Mouse (Mus musculus) layer of hippocampus, postnatal 25 days (tissue): ENCODE measurements around the gene Nedd4. TPM values are rescaled to one million over a fixed set of nuclear protein-coding genes. Genes with fewer than 3 reads are reported as not detected.
A peak's percentile ranks its signal among the peaks of the same experiment; 100 is the strongest.
"Not testable (repeated sequence)": the region's sequence is repeated elsewhere in the genome, so short reads cannot be mapped to it uniquely, and the experiment has no call there.

Experiments
- DNase-seq, 2 experiments: peaks; one replicate each; pipeline ENCODE4 v3.0.0; 2022; ENCODE audit warnings: mixed read lengths in 2 of 2, low spot score in 1 of 2; ENCODE audit errors: extremely low spot score in 1 of 2
- total RNA-seq, 2 experiments: library from RNA; stranded (reverse); gene quantifications; 2 replicates each; pipeline ENCODE4 v1.2.3; 2021

Gene Nedd4
- total RNA-seq: 100 to 1,000 TPM; 297 to 304 TPM

DNA sequence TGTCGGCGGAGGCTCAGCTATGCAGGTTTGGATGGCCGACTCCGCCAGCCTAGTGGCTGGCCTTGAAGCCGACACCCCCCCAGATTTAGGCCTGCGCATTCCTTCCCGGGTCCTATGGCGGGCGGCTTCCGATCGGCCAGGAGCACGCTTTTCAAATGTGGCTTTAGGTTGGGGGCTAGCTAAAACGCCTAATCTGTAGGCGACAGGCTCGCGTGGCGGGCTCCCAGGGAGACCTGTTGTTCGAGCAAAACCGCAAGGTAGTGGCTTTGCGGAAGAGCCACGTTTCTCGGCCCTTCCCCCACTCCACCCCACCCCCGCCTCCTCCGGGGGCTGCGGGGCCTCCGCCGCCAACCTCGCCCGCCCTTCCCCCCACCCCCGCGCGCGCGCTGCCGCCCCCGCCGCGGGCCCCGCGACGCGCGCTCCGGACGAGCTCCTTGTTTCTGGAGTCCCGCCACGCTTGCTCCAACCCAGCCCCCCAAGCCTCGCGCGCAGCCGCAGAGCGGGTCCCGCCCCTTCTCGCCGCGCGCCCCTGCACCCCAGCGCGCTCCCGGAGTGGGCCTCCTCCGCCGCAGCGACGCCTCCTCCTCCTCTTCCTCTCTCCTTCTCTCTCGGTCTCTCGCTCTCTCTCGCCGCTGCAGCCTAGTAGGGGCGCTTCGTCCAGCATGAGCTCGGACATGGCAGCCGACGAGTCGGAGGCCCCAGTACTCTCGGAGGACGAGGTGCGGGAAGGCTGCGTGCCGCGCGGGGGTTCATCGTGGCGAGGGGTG, at the start of gene Nedd4:
TSS of gene Nedd4 (plus strand) at position 452 of the 767 bp plus-strand sequence.
- peak; percentile 90 to 94 for DNase-seq

DNA sequence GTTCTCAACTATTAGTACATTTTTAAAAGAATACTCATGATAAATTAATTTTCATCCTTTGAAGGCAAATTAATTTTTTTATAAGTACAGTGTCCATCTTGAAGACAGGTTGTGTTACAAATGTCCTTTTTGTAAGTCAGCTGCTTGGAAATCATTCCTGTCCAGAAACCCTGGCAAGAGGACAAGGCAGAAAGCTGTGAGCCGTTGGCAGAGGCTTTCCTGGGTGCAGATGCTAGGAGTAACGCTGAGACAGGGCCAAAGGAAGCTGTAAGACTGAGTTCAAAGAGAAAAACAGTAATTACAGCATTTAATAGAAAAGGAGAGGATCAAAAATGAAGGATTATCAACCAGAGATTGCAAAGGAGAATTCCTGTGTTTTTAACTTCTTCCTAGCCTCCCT, 48.3 kb upstream of the Nedd4 start:
- no peak for DNase-seq

DNA sequence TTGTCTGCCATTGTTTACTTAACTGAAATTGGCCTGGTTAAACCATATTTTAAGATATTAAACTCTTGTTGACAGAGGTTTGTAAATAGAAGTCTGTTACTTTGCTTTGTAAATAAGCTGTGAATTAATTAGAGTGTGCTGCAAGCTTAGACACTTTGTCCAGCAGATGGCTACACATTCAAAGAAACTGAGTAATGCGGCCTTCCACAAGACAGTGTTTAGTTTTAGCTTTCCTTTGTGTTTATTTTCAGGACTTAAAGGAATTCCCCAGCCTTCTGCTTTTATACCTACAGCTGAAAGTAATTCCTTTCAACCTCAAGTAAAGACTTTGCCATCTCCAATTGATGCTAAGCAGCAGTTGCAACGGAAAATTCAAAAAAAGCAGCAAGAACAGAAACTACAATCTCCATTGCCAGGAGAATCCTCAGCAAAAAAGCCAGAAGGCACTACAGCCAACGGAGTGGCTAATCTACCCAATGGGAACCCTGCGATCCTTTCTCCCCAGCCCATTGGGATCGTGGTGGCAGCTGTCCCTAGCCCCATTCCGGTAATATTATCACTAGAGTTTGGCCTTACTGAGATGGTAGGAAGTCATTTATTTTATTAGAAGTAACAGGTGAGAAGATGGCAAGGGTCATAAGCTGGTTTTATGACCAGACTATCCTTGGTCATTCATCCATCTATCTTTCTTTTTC, 47.2 kb upstream of the Nedd4 start:
- no peak for DNase-seq

DNA sequence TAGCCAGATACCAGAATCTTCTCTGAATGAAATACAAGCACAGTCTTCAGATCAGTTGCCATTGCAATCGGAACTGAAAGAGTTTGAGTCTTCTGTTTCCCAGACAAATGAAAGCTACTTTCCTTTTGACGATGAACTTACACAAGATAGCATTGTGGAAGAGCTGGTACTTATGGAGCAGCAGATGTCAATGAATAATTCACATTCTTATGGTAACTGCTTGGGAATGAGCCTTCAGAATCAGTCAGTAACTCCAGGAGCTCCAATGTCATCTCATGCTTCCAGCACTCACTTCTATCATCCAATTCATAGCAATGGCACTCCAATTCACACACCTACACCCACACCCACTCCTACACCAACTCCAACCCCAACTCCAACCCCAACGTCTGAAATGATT, 44.1 kb upstream of the Nedd4 start:
- no peak for DNase-seq

DNA sequence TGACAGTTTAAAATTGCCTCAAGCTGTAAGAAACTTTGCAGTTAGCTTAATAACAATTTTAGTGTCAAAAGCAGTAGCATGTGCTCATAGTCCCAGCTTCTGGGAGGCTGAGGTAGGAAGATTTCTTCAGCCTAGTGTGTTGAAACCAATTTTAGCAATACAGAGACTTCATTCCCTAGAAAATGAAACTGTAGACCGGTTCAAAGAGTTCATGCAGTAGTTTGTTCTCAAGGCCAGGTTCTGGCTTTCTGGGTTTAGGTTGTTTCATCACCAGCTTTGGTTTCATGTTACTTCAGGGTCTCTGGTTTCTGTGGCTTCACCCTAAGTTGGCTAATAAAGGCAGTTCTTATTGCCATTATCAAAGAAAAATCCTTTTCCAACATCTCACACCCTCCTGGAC, 38.5 kb upstream of the Nedd4 start:
- DNase-seq: no peak

DNA sequence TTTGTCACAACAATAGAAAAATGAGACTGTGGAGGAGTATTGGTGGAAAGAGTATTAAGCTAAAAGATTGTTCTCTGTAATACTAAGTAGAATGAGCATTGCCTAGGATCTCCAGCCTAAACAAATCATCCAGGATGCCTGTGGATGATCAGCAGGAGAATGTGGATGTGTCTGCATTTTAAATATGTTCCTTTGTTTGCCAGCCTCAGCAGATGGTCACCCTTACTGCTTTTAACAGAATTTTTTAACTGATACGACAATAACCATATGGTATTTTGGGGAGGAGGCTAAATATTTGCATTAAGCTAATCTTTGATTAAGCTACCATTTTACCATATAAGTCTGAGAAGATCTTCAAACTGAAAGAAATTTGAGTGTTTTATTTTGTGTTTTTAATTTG, 34.5 kb upstream of the Nedd4 start:
- DNase-seq: no peak

DNA sequence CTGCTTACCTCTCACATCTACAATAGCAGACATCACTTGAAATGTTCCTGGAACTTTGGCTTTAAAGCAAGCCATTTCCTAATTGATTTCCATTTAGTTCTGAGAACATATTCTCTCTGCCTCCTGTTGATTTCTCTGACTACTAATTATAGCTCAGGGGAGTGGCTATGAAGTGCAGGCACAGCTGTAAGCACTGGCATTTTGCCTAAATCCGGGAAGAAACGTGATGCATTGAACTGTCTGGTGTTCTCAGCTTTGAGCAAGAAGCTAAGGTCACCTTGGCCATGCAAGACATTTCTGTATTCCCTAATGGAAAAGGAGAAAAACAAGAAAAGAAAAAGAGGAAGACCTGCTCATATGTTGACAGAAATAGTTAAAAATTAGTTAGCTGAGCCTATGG, 33.6 kb upstream of the Nedd4 start:
- no peak for DNase-seq

DNA sequence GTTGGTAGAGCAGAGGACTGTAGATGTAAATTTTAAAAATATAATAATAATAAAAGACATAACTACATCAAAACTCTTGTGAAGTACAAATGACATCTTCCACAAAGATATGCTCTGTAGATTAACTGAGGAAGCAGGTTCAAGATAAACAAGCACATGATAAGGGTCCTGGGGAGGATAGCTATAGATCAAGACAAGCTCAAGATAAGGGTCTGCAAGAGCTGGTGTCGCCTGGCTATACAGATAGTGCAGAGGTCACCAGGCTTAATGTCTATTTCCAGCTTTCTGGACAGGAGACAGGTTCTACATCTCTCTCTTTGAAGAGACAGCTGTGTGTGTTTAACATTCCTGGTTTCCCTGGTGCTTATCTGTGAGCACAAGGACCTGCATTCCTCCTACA, 29.9 kb upstream of the Nedd4 start:
- no peak for DNase-seq

DNA sequence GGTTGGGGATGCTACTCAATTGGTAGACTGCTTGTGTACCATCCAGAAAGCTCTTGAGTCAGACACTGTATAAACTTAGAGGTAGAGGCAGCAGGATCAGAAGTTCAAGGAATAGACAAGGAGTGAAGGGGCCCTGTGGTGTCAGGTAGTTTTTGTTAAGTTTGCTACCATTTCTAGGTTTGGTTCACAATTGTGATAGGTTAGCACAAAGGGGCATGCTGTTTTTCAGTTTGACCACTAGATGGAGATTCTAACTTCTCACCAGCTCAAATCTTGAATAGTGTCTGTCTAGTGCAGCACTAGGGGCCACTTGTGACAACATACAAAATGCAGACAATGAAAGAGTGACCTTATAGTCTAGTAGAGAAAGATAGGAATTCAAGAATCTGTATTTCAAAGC, 27.0 kb upstream of the Nedd4 start:
- no peak for DNase-seq

DNA sequence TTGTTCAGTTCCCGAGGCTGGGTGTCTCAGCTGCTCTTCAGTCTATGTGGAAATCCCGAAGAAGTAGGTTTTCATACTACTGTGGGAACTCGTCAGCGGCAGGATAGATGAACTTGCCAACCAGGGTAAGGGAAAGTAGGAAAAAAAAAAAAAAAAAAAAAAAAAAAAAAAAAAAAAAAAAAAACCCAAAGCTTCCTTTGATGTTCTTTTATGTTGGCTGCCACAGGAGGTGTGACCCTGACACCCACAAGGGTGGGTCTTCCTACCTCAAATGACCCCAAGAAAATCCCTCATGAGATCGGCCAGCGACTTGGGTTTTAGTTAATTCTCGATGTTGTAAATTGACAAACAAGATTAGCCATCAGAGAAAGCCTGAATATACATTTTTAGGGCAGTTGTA, 25.6 kb upstream of the Nedd4 start:
- no peak for DNase-seq

DNA sequence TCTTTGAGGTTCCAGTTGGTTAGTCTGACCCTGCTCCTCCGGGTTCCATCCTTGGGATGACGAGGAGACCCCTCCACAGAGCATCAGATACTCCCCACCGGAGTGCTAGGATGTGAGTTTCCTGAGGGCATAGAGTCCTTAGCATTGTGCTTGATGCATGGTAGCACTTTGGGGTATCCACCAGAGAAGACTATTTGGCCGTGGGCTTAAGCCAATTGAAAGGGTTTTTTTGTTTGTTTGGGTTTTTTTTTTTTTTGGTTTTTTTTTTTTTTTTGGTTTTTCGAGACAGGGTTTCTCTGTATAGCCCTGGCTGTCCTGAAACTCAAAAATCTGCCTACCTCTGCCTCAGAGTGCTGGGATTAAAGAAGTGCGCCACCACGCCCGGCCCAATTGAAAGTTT, 24.9 kb upstream of the Nedd4 start:
- no peak for DNase-seq

DNA sequence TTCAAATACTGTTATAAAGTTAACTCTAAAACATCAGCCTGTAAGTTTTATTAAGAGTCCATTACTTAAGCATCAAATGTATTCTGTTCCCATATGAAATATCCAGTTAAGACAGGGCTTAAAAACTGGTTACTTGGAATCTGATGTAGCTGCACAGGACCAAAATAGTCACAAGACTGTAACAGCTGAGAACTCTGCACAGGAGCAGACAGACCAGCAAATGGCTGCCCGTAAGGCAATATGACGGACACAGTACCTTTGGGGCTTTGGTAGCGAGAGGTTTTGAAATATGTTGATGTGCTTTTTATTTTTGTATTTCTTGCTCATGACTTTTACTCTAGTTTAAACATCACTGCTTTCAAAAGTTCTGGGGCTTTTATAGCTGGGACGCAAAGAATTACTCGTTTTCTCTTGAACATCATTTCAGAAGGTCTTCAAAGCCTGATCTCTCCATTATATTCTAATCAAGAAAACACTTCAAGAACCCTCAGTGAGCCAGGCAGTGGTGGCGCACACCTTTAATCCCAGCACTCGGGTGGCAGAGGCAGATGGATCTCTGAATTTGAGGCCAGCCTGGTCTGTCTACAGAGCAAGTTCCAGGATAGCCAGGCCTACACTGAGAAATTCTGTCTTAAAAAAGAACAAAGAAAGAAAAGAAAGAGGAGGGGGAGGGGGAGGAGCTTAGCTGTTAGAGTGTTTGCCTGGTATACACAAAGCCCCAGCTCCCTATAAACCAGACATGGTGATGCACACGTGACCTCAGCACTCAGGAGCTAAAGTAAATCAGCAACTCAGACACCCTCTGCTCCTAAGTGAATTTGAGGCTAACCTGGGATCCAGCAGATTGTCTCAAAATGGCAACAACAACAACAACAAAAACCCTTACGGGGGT, 22.9 kb upstream of the Nedd4 start:
- DNase-seq: no peak

DNA sequence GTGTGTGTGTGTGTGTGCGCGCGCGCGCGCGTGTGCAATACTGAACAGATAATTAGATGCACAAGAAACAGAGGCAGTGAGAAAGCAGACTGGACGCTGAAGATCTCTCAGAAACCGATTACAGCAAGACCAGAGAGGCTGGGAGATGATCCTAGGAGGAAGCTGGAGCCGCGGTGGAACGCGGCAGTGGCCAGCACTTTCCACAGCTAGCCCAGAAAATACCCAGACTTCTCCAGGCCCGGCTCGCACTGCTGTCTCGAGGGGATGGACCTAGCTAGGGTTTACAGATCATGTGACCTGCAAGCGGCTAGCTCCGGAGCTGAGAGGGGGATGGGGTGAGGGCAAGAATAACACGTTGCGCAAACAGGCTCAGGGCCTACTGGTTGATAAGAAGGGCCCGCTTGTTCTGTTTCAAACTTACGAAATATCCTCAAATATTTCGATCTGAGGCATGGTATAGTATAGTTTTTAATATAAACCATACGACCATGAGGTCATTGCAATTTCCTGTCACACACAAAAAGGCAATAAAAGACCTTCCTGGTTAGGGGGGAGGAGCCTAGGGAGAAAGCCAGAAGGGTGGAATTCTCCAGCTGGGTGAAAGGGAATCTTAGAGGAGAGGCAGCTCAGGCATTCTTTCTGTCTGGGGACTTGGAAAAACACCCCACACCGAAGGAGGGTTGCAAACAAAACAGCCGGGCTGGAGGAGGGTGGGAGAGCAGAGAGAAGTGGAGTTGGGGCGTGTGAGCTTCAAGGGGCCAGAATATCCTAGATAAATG, 22.1 kb upstream of the Nedd4 start:
- DNase-seq: peak in 1 of 2 experiments; percentile 30

DNA sequence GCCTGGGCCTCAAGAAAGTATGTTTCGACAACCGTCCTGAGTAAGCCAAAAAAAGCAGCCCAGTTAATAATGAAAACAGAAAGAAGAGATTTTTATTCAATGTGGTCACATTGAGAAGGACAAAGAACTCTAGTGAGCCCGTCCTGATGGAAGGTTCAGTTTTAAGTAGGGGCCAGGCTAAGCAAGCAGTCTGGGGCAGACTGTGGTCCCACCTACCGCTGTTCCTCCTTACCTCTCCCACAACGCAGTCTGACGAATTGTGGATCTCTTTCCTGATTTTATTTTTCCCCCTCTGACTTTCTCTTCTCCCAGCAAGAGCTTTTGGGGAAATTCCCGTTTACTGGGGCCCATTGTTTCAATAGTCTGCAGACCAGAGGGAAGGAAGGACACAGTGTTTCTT, 21.5 kb upstream of the Nedd4 start:
- no peak for DNase-seq

DNA sequence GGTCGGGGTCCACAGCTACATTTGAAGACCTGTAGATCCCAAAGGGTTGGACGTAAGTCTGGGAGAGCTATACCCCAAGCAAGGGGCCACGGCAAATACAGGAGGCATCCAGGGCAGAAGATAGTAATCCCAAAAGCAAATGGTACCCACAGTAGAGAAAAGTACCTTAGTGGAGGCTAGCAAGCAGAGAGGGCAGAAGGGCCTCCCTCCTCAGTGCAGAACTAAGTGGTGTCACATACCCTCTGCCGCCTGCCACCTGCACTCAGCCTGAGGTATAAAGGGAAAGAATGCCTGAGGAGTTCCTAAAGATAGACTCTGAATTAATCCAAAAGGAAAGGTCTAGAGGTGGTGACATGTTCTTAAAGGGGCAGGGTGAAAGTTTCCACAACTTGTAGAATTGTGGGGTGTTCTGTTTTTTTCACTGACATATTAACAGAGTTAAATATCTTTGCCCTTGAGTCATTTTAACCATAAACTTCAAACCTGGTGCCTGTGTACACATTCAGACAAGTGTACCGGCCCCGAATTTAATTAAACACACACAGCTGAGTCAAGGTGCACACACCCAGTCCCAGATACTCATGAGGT, 21.0 kb upstream of the Nedd4 start:
- no peak for DNase-seq

DNA sequence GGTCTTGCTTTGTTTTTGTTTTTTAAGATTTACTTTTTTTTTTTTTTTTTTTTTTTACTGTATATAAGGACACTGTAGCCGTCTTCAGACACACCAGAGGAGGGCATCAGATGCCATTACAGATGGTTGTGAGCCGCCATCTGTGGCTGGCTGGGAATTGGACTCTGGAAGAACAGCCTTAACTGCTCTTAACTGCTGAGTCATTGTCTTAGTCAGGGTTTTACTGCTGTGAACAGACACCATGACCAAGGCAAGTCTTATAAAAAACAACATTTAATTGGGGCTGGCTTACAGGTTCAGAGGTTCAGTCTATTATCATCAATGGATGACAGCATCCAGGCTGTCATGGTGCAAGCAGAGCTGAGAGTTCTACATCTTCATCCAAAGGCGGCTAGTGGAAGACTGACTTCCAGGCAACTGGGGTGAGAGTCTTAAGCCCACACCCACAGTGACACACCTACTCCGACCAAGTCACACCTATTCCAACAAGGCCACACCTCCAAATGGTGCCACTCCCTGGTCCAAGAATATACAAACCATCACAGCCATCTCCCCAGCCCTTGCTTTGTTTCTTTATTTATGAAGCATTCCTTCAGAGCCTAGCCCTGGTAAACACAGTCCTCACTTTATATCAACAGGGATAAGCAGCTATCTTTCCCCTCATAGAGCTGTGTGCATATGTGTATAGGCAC, 19.2 kb upstream of the Nedd4 start:
- DNase-seq: not testable (repeated sequence)

DNA sequence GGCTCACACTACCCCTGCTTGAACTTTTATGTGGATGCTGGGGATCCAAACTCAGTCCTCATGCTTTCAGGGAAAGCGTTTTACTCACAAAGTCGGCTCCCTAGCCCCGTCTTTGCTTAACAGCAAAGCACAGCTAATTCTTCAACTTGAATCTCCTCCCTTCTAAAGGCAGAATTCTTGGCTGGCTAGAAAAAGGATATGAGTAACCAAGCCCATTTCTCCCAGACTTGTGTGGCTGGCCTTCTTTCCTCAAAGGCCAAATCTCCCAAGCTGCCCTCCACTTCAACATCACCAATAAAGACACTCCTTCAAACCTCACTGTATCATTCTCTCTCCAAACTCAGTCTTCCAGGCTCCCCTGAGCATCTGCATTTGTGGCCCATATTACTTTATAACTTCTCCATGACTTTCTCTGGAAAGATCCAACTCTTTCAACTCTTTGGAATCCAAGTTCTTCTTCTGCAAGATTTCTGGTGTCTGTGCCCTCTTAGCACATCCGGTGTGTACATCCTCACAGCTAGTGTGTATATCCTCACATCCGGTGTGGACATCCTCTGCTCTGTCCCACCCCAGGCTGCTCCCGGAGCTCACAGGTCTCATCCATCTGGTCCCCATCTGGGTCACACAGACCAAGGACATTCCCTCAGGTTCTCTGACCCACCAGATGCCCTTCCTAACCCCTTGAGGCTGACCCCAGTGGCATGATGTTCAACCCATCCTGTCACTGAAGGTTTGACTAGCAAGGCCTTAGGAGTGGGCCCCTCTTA, 18.3 kb upstream of the Nedd4 start:
- no peak for DNase-seq

DNA sequence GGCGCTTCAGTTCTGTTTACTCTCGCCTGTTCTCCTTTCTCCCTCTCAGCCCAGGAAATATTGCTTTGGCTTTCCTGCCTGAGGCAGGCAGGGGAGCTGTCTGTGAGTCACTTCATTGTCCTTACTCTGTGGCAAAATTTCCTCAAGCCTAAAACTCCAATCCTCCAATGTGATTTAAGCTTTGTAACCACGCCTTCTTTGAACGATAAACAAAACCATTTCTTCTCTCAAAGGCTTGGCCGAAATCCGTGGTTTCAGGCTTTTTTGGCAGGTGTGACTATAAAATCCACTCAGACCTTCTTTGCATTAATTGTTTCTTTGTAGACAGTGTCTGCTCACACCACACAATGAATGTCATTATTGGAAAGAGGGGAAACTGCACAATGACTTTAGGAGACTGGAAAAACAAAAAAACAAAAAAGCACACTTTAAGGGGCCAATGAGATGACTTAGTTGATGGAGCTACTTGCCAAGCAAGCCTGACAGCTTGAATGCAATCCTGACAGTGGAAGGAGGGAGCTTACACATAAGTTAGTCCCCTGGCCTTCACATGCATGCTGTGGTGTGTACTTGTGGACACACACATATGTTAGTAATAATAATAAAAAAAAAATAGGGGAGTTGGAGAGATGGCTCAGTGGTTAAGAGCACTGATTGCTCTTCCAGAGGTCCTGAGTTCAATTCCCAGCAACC, 17.6 kb upstream of the Nedd4 start:
- no peak for DNase-seq
